Mouse (Mus musculus) monocyte, adult 2 months (primary cell): ENCODE results near the gene Gm42372.
"Not testable (repeated sequence)": the region's sequence is repeated elsewhere in the genome, so short reads cannot be mapped to it uniquely, and the experiment has no call there.

ENCODE experiments used
- DNase-seq, 2 experiments: peaks; one replicate each; pipeline ENCODE4 v3.0.0; 2022; ENCODE audit warnings: low spot score in 2 of 2, low read depth in 1 of 2

Gm42372 gene

GRCm38 (mm10) chr7:16982859-16983568 lies at the start of gene Gm42372:
Gm42372 (plus strand) TSS chr7:16983086.
- DNase-seq = no peak

GRCm38 (mm10) chr7:16937312-16937711 lies 45.6 kb upstream of the Gm42372 start:
- no peak for DNase-seq

- DNase-seq = no peak
These were observed 44.6 kb upstream of the Gm42372 start for GRCm38 (mm10) chr7:16938117-16938791.

GRCm38 (mm10) chr7:16940292-16940691 lies 42.6 kb upstream of the Gm42372 start:
- no peak for DNase-seq

DNA sequence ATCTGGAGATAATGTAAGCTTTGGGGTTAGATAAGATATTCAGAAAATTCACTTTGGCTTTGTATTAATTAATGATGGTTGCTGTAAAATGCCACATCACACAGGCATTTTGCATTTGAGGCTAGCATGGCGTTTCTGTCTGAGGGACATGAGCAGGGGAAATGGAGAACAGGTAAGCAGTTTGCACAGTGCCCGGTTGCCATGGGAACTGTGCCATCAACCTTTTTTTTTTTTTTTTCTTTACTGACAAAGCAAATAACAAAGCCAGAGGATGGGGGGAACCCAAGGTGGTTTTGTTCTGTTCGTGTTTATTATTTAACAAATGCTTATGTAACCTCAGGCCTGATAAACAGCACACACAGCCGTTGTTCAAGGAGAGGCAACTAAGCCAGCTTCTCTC lies 40.0 kb upstream of the Gm42372 start:
- no peak for DNase-seq

GRCm38 (mm10) chr7:16944061-16944807 lies 38.7 kb upstream of the Gm42372 start, which contains the start of gene Pnmal2:
Pnmal2 (plus strand) TSS chr7:16944682.
- no peak for DNase-seq

- DNase-seq = no peak
These were observed 38.0 kb upstream of the Gm42372 start for GRCm38 (mm10) chr7:16944808-16945315.

GRCm38 (mm10) chr7:16945419-16945818 lies 37.5 kb upstream of the Gm42372 start:
- DNase-seq = no peak

GRCm38 (mm10) chr7:16946441-16947348 lies 36.2 kb upstream of the Gm42372 start:
- no peak for DNase-seq

GRCm38 (mm10) chr7:16947349-16947895 lies 35.5 kb upstream of the Gm42372 start:
- no peak for DNase-seq

- no peak for DNase-seq
These were observed 34.9 kb upstream of the Gm42372 start for GRCm38 (mm10) chr7:16947959-16948361.

DNA sequence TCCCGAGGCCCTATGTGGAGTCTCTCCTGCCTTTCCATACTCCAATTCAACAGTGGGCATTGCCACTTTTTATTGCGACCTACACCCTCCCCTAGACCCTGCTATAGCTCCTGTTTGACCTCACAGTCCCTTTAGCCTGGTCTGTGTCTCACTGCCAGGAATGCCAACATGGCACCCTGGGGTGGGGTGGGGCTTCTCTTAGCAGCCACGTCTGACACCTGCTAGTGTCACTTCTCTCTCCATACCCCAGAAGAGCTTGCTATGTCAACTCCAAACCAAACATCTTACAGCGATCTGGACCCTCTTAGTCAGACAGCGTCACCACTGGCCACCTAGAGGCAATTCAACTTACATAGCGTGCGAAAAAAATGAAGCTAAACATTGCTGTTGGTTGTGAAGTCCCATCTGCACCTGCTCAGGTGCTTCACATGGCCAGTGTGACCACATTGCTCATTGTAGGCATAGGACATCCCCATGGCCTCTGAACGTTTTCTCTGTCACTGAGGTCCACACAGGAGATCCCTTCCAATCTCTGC lies 33.9 kb upstream of the Gm42372 start:
- DNase-seq = no peak

GRCm38 (mm10) chr7:16949908-16950841 lies 32.7 kb upstream of the Gm42372 start:
- peak in 1 of 2 experiments; percentile 7 for DNase-seq

DNA sequence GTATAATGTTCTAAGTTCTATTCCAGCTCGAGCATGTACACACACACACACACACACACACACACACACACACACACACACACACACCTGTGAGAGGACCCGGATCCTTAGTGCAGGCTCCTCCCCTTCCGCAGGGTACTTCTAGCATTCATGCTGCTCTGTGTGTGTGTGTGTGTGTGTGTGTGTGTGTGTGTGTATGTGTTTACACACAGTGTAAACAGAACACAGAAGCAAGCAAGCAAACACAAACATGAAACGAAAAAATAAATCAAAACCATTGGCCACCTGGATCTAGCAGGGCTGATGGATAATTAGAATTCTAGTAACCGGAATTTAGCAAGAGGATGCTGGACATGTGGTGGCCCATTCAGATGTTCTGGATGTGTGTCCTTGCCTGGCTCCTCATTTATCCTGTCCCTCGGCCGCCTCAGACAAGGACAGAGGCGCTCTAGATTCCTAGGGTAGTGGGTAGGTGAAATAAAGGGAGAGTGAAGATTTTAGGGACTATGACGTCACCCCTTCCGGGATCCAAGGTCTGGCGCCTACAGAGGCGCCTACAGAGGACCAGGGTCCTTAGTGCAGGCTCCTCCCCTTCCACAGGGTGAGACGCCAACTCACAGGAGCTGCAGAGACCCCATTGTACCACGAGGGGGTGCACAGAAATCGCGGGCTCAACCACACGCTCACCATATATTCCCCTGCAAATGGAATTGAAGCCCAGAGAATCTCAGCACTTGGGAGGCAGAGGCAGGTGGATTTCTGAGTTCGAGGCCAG lies 31.8 kb upstream of the Gm42372 start:
- DNase-seq = peak; percentile 46 to 54

- not testable (repeated sequence) for DNase-seq
These were observed 29.1 kb upstream of the Gm42372 start for GRCm38 (mm10) chr7:16953776-16954175.

- no peak for DNase-seq
These were observed 27.2 kb upstream of the Gm42372 start for GRCm38 (mm10) chr7:16955712-16956111.

DNA sequence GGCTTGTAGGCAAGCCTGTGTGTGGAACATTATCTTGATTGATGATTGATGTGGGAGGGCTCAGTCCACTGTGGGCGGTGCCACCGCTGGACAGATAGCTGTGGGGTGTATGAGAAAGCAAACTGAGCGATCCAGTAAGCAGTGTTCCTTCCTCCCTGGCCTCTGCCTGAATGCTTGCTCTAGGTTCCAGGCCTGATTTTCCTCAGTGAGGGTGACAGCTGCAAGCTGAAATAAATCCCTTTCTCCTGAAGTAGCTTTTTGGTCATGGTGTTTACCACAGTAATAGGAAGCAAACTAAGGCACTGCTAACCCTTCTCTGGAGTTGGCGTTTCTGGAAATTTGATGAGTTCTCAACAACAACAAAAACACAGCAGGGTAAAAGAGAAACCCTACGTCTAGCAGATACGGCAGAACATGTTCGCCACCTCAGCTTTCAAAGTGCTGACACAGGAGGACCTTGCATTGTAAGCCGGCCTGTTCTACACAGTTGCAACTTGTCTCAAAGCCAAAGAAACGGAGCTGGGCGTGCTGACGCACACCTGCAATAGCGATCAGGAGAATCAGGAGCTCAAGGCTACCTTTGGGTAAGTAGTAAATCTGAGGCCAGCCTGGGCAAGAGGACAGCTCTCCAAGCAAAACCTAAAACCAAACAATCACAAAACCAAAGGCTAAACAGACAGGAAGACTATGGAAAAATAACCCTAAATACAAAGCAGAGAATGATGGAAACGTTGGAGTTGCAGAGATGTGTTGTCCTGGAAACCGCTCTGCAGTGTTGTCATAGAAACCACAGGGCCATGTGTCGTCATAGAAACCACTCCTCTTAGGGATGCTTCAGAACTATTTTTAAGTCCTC lies 26.2 kb upstream of the Gm42372 start:
- DNase-seq = no peak
